Mouse (Mus musculus) kidney, adult 11 months (tissue): ENCODE results near the gene C1qtnf9.

Source experiments
- DNase-seq: peaks from one replicate; pipeline ENCODE4 v3.0.0; 2022

Gene C1qtnf9

DNA sequence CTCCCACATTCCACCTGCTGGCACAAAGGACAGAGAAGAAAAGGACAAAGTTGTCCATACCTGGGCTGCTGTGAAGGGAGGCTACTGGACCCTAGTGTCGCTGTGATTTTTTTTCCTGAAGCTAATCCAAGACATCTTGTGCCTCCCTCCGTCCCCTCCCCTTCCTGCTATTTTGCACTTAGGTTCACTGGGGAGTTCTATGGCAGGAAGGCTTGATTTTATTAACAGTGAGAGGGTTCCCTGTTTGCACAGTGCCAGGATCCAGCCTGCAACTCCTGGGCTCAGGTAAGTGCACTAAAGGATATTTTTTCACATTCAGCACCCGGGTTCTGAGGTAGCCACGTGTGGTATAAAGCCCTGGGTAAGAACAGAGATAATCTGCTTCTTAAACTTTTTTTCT lies at the start of gene C1qtnf9:
Gene C1qtnf9 (plus strand): TSS at position 251 of the 400 bp plus-strand sequence.
- no peak for DNase-seq

DNA sequence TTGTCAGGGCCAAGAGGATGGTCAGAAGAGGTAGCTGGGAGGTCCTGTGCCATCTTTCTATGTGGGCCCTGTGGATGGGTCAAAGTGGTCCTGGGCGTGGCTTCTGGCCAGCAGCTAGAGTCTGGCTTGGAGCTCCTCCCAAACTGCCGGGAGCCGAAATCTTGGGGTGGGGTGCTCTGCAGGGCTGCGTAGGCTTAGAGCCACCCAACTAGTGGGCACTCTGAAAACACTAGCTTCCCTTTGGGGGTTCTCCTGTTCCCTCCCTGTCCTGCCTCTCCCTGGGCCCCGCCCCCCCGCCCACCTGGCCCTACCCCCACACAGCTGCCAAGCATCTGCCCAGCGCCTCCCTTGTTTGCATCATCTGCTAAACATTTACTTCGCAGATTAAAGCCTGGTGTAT lies 46.6 kb upstream of the C1qtnf9 start:
- DNase-seq, result no peak

DNA sequence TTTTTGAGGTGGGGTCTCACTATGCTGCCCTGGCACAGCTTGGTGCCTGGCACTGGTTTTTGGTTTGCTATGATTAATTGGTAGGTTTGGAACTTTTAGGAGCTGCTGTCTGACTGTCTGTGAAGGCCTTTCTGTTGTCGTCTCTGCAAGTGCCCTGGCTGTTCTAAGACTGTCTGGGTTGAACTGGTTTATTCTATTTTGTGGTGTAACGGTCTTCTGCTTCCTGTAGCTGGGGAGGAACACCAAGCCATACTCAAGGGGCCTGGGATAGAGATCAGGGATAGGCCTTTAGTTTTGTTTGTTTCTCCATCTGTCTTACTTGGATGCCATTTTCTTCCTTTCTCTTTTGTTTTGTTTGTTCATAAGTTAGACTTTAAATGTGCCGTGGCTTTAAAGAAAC lies 46.0 kb upstream of the C1qtnf9 start:
- no peak for DNase-seq

DNA sequence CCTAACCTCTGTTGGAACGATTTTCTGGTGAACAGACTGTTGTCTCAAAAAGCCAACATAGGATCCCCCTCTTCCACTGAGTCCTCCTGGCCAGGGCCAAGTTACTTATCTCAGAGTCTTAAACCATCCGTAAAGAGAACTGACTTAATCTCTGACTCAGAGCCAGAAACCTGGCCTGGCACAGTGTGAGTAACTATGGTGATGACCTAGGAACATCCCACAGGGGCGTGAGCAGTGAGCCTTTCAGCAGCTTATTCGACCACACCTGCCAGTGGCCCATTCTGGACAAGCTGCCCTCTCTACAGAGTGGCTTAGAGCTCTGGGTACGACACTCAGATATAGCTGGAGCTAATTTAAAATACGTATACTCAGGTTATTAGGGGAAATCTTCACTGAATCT lies 41.8 kb upstream of the C1qtnf9 start:
- DNase-seq, result peak; percentile 56

DNA sequence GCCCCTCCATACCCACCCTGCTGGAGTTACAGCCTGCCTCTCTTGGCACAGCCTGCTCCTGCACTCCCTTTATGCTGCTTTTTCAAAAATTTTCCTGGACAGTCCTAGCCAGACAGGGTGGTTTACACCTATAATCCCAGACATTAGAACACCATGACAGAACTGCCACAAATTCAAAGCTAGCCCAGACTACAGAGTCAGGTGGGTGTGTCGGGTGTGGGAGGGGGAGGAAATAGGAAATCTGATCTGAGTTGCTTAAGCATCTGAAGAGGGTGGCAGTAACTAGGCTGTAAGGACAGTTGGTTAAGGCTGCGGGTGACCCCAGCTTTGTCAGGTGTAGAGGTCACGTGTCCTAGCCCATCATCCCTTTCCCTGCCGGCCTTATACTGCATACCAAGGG lies 40.8 kb upstream of the C1qtnf9 start:
- DNase-seq, result no peak

DNA sequence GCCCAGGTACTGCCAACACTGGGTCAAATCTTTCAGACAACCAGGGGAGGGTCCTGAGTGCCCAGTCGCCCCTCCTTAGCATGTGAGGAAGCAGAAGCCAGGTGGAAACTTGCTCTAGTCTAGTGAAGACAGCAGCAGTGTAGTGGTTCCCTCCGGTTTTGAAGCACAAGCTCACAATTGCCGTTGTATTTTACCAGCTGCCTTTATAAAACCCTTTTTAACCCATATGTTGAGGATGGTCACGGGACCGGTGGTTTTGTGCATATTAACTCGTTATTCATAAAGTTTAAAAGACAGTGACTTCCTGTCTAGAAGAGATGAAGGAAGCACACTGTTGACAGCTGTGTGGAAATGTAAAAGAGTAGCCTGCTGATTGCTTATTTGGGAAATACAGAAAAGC lies 35.9 kb upstream of the C1qtnf9 start:
- DNase-seq, result no peak

DNA sequence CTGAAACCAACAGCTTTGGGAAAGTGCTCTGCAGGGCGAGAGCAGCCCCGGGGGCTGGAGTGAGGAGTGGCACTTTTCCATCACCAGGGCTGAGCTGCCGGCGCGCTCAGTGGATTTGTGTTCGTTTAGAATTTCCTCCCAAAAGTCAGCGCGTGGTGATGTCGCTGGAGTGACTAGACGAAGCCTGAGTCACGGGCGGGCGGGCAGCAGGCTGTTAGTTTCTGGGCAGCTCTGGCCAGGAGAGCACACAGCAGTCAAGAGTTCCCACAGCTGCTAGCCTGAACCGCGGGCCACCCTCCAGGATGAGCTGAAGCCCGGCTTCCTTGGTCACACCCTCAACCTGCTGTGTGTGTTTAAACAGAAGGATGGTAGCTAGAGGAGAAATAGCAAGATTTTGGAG lies 35.1 kb upstream of the C1qtnf9 start:
- no peak for DNase-seq

DNA sequence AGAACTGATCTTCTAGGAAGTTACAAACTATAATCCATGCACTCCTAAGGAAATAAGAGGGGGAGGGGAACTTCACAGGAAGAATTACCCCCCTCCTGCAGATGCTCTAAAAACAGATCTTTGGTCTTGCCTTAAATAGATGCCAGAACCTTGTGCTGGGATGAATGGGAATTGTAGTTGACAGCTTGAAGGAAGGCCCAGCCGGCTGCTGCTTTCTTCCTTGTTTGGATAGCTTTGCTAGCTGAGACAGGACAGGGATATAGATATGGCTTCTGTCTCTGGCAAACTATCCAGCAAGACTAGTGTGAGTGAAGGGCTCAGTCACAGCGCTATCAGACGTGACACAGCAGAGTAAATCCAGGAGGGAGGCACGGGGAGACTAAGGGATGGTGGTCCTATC lies 34.2 kb upstream of the C1qtnf9 start:
- no peak for DNase-seq

DNA sequence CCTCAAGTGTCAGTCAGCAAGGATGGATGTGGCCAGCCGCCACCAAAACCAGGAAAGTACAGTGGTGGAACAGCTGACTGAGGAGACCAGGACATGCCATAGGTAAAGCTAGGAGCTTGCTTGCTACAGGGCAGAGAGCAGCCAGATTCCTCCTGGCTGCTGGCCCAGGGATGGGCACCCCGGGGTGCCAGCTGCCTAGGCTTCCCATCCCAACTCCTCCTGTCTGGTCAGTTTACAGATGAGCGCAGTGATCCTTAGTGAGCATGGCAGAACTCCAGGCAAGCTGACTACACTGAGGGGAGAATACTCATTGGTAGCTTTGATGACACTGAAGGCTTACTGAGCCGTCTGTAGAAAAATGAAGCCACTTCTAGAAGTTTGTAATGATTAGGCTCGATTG lies 32.7 kb upstream of the C1qtnf9 start:
- no peak for DNase-seq

DNA sequence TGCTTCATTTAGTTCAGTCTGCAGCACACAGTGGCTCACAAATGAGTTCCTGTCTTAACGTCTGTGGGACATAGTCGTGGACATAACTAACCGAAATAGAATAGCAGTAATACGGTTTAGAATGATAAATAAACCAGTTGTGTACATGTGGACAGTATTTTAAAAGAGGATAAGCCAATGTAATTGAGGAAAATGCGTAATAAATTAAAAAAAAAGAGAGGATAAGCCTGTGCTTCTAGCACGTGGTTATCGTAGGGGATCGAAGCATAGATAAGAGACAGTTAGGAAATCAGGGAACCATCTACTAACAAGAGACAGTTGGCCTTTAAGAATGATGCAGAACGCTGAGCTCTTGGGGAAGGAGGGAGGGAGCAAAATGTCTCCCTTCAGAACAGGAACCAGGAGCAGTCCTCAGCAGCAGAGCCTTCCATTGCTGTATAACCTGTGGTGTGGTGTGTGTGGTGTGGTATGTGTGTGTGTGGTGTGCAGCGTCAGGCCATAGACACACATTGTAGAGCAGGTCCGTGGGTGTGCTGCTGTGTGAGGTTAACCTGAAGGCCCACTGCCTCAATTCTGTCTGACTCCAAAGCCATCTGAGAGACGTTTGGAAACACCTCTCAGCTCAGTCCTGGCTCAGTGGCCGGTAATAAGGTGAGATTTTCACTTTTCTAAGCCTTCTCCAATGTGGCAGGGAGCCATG lies 31.9 kb upstream of the C1qtnf9 start:
- no peak for DNase-seq

DNA sequence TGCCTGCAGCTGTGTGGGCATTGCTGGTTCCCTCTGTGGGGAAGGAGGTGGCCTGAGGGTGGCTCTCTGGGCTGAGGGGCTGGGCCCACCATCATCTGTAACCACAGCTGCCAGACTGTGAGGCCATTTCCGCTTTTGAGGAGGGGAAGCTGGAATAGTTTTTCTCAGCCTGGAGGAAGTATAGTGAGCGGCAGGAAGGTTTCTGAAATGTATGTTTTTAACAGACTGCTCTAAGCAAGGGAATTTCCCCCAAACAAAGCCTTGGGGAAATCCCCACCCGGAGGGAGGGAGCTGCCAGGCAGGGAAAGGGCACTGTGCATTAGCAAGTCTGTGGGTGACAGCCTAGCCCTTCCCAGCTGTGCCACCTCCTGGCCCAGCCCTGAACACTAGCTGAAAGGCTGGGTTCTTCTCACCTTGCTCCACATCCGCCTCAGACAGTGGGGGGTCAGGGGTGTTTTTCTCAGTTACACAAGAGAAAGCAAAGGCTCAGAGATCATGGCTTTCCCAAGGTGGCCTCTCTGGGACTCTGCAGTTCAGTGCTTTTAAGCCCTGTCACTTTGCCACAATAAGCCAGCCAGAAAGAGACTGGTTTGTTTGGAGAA lies 31.2 kb upstream of the C1qtnf9 start:
- DNase-seq, result no peak

DNA sequence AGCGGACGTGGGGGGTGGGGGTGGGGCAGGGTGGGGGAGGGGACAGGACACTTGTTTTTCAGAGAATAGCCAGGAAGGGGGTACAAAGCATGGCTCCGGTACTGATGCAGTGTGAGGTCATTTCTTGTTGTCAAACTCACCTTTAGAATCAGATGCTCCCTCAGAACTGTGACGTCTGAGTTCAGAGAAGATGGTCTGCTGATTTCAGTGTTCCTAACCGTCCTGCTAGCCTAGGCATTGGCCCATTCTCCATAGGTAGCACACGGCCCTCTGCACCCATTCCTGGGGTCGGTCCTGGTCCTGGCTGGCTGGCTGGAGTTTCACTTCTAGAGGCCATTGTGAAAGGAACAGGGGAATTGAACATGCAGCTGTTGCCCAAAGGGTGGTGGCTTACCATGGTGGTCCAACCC lies 30.7 kb upstream of the C1qtnf9 start:
- no peak for DNase-seq

DNA sequence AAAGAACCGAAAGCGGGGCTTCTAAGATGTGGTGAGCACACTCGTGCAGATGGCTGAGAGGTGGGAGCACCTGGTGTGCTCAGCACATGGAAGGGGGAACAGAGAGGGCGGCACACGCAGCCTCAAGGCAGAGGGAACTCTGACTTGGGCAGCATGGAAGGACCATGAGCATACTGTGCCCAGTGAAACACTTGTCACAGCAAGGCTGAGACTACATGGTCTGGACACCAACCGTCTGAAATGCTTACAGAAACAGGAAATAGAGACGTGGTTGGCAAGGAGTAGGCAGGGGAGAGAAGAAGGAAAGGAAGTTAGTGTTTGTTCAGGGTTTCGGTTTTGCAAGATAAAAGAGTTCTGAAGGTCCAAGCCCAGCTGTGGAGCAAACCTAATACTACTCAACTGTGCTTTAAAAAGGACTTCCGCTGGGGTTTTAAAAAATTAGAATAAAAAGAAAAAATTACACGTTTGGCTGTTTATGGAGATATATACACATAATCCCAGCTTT lies 29.4 kb upstream of the C1qtnf9 start:
- no peak for DNase-seq

DNA sequence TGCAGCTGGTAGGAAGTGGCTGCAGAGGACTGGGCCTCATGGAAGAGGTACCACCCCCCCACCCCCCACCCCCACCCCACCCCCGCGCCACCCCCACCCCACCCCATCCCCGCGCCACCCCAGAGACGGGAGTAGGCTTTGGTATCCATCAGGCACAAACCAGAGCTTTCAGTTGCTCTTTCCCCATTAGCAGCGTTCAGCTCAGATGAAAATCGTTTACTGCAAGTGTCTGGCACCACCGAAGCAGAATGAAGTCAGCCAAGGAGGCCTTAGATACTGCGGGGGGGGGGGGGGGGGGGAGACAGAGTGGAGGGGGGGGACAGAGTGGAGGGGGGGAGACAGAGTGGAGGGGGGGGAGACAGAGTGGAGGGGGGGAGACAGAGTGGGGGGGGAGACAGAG lies 28.8 kb upstream of the C1qtnf9 start:
- no peak for DNase-seq

DNA sequence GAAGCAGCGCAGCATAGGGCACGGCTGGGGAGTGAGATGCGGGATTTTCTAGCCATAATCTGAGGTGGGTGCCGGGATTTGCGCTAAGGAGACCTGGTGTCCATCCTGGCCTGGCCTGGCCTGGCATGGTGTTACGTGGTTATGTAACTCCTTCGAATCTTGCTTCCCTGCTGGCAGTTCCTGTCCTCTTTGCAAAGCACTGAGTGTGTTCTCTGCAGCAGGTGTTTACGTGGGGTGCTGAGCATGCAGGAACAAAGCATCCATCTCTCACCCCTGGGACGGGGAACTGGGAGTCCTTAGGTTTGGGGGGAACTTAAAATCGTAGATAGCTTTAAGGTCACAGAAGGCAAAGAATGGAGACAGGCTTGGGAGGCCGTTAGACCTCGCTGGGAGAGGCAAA lies 28.3 kb upstream of the C1qtnf9 start:
- DNase-seq, result no peak

DNA sequence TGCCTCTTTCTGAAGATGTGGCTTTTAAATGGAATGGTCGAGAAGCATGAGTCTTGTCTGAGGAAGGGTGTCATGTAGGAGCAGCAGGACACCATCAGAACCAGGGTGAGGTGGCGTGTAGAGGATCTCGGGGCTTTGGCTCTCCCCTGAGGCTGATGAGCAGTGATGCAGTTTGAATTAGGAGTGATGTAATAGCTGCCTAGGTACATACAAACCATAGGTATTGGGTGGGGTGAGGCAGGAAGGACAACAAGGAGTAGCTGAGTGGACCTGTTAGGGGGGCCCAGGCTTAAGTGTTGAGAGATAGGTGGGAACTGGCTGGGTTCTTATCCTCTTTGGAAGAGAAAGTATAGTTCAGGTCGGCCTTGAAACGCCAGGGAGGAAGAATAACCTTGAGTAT lies 27.4 kb upstream of the C1qtnf9 start:
- no peak for DNase-seq

DNA sequence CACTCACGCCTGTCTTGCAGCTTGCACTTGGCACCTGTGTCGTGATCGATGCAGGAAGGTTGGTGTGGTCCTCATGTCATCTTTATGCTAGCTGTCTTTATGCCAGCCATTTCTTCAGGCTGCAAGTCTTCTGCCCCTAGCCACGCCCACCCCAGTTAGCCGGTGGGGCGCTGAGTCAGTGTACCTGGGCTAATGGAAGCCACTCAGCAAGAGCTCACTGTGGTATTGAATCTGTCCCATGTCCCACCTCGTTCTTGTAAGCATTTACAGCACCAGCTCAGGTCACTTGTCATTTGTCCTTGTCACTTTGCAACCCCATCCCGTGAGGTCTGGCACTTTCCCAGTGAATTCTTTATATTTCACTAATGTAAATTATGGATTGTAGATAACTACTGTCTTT lies 26.9 kb upstream of the C1qtnf9 start:
- no peak for DNase-seq

DNA sequence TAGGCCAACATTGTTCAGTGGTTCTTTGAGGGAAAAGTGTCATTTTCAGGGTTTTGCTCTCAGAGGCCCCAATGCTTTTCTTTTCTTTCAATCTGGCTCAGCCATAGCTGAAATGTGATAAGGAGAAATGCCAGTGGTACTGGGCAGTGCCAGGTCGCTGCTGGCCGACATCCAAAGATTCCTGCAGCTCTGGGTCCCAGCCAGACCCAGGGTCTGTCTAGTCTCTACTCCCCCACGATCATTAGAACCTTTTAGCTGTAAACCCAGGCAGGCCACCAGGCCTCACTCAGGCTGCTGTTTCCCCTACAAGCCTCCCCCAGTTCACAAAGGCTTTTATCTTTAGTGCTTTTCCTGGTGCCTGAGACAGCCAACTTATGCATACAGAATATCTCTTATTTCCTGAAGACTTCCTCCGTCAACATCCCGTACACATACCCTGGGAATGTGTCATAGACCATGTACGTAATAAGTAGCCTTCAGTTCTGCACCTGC lies 26.4 kb upstream of the C1qtnf9 start:
- DNase-seq, result no peak

DNA sequence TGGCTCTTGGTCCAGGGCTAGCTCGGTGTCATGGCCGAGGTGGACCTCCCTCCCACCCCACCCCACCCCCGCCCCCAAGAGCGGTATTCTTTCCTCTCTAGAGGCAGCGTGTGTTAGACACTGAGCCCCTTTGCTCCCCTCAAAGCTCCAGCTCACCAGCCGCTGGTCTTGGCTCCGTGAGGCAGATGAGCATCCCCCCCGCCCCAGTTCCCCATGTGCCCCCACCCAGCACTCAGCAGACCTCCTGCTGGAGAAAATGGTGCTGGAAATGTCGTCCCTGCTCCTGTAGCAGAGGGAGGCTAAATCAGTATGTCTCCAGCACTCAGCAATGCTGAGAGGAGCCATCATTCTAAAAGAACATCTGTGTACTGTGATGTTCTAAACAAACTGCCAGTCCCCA lies 24.3 kb upstream of the C1qtnf9 start:
- DNase-seq, result no peak

DNA sequence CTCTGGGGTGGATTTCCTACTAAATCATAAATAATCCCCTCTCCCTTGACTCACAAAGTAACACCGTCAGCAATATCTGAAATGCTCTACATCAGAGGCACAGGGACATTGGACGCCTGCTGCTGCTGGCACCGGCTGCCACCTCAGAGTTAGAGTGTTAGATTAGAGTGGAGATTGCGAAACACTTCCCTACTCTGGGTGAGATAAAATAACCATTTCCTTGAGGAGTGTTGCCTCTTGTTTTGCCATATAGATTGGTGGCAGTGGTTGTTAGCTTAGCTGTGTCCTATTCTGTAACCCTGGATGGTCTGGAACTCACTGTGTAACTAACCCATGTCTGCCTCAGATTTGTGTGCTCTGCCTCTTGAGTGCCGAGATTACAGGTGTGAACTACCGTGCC lies 22.7 kb upstream of the C1qtnf9 start:
- DNase-seq, result no peak

DNA sequence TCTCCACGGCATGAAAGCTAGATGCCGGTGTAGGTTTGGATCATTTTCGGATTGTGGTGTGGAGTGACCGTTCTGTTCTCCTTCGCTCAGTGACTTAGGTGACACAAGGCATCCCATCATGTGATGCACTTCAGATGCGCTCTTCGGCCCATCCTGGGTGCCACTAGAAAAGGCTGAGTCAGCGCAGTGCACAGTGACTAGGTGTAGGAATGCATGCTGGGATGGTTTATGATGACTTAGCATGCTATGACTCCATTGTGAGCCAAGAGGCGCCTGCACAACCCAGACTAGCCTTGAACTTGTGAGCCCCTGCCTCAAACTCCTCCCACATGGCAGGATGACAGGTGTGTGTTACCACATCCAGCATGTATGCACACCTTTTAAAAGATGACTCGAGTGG lies 21.8 kb upstream of the C1qtnf9 start:
- DNase-seq, result no peak

DNA sequence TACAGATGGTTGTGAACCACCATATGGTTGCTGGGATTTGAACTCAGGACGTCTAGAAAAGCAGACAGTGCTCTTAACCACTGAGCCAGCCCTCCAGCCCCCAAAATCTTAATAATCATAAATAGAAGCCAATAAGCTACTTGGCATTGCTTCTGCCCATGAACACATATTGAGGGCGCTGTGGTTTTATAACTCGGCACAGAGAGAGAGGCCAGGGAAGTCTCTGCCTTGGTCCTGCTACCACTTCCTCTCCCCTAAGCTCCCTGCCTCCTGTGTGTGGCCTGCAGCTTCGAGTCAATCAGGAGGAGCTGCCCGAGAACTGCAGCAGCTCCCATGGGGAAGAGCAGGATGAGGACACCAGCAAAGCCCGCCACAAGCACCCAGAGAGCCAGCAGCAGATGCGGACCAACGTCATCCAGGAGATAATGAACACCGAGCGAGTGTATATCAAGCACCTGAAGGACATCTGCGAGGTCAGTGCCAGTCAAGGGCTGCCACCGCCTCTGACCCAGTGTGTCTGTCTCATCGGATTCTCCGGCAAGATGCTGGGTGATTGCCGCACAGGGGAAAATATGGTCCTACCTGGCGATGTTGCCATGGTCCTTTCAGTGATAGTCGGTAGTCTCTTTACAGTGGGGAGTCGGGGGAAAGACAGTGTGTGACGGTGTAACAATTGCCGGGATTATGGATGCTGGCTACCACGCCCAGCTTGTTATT lies 20.6 kb upstream of the C1qtnf9 start:
- DNase-seq, result no peak

DNA sequence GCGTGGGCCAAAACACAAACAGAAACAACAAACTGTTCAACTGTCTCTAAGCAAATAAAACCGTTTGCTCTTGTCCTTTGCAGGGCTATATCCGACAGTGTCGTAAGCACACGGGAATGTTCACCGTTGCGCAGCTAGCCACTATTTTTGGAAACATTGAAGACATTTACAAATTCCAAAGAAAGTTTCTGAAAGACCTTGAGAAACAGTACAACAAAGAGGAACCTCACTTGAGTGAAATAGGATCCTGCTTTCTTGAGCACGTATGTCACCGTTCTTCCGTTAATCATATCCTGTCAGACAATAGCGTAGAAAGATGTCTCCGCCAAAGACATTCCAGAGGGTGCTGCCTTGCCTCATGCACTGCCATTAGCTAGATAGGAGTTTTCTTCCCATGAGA lies 18.1 kb upstream of the C1qtnf9 start:
- DNase-seq, result no peak

DNA sequence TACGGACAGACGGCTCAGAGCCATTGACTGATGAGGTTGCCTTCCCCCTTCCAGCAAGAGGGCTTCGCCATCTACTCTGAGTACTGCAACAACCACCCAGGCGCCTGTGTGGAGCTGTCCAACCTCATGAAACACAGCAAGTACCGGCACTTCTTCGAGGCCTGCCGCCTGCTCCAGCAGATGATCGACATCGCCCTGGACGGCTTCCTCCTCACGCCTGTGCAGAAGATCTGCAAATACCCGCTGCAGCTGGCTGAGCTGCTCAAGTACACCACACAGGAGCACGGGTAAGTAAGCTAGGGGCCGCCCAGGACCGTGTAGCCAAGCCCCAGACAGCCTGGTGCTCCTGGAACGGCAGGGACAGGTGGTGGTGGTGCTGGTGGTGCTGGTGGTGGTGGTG lies 16.4 kb upstream of the C1qtnf9 start:
- no peak for DNase-seq
